Mouse (Mus musculus) heart, adult 2 months (tissue): ENCODE results near the gene Lrp5. TPM values are rescaled to one million over a fixed set of nuclear protein-coding genes. Genes with fewer than 3 reads are reported as not detected.
A peak's percentile ranks its signal among the peaks of the same experiment; 100 is the strongest.

Source experiments
- DNase-seq, 2 experiments: peaks; one replicate each; pipeline ENCODE4 v3.0.0; 2021
- H3K27ac ChIP-seq: fragments of 200-600 bp; 2 replicates; pipeline ENCODE4 v1.8.1; 2022
- H3K27me3 ChIP-seq: fragments of 200-500 bp; 2 replicates; pipeline ENCODE4 v1.6.1; 2012; ENCODE audit warnings: mild to moderate bottlenecking, low read length, inconsistent platforms, mixed read lengths; ENCODE audit not compliant: control insufficient read depth, insufficient read depth
- H3K36me3 ChIP-seq: fragments of 200-500 bp; 2 replicates; pipeline ENCODE4 v1.6.1; 2012; ENCODE audit warnings: low read length, inconsistent platforms; ENCODE audit not compliant: control insufficient read depth, insufficient read depth
- H3K4me1 ChIP-seq: fragments of 200-500 bp; 2 replicates; pipeline ENCODE4 v1.6.1; 2011; ENCODE audit warnings: low read length; ENCODE audit not compliant: control insufficient read depth, insufficient read depth
- H3K4me3 ChIP-seq: fragments of 200-600 bp; 2 replicates; pipeline ENCODE4 v1.8.1; 2022
- H3K79me2 ChIP-seq: fragments of 200-500 bp; replicated peaks from 2 replicates; pipeline ENCODE4 v1.6.1; 2012; ENCODE audit warnings: mild to moderate bottlenecking, inconsistent platforms, low read length, moderate library complexity, mixed read lengths; ENCODE audit not compliant: control insufficient read depth, insufficient read depth
- H3K9ac ChIP-seq: fragments of 200-500 bp; 2 replicates; pipeline ENCODE4 v1.6.1; 2012; ENCODE audit warnings: low read depth, mild to moderate bottlenecking, control low read depth, inconsistent platforms, low read length, mixed read lengths
- CTCF ChIP-seq: fragments of 200-600 bp; IDR thresholded peaks from 2 replicates; pipeline ENCODE4 v1.8.1; 2022; ENCODE audit warnings: antibody characterized with exemption, mild to moderate bottlenecking, moderate library complexity
- EP300 ChIP-seq: fragments of 200-500 bp; IDR thresholded peaks from 2 replicates; pipeline ENCODE4 v1.6.1; 2011; ENCODE audit warnings: low read depth, low read length, control low read depth; ENCODE audit not compliant: insufficient read depth
- POLR2A ChIP-seq: fragments of 200-500 bp; IDR thresholded peaks from 2 replicates; pipeline ENCODE4 v1.6.1; 2011; ENCODE audit warnings: mild to moderate bottlenecking, low read depth, low read length, control low read depth; ENCODE audit not compliant: insufficient read depth
- WGBS: fragments of 180-500 bp; shearing (Covaris S2); methylation state at CpG from one replicate; pipeline ENCODE4 v1.1.7; 2018; 5-methylcytosine and 5-hydroxymethylcytosine counted together
- intact Hi-C: fragments of 180-260 bp; cut with DNase I; formaldehyde crosslinking; loops from one replicate; pipeline ENCODE4 v1.15.1; 2025
- polyA plus RNA-seq: library from polyadenylated mRNA; depleted of rRNA; stranded (reverse); fragments of >200 nt; gene quantifications from 2 replicates; pipeline ENCODE4 v1.2.3, GENCODE M21; 2012
- total RNA-seq, 2 experiments: library from RNA; stranded (reverse); gene quantifications; 2 replicates each; pipeline ENCODE4 v1.2.3; 2021

Gene Lrp5
- total and polyA plus RNA-seq, 3 experiments = 36.3 to 56.5 (median 52.2) TPM

GRCm38 (mm10) chr19:3651989-3652388 lies 34.4 kb downstream of the Lrp5 start:
- Histone ChIP-seq H3K36me3 (no peaks in the 10 kb centered on the region), H3K27ac (no peak overlapping the region), H3K4me3 (no peak overlapping the region), H3K79me2 (no peaks in the 10 kb centered on the region; the same call in 1 of the 2 replicates), H3K4me1 (peaks cover 8% of the 10 kb centered on the region), H3K9ac (no peak overlapping the region), H3K27me3 (no peaks in the 10 kb centered on the region)
- intact Hi-C loops = no loop called here
- TF ChIP-seq EP300 (no peak), CTCF (no peak), POLR2A (no peak)
- DNase-seq = no peak
- WGBS = 95% methylated on average over 13 of the region's 13 CpGs

GRCm38 (mm10) chr19:3651220-3651619 lies 35.1 kb downstream of the Lrp5 start:
- H3K9ac ChIP-seq = no peak overlapping the region
- 98% methylated on average over 3 of the region's 3 CpGs for WGBS
- intact Hi-C loops = no loop called here
- H3K27me3 ChIP-seq = no peaks in the 10 kb centered on the region
- H3K4me1 ChIP-seq = peaks cover 9% of the 10 kb centered on the region
- H3K27ac ChIP-seq = no peak overlapping the region
- DNase-seq = no peak
- peak; percentile 67 for TF ChIP-seq CTCF
- TF ChIP-seq EP300 = no peak
- no peak for TF ChIP-seq POLR2A
- no peaks in the 10 kb centered on the region for H3K36me3 ChIP-seq
- no peak overlapping the region for H3K4me3 ChIP-seq
- H3K79me2 ChIP-seq = no peaks in the 10 kb centered on the region; the same call in 1 of the 2 replicates

- Histone ChIP-seq H3K4me1 (peaks cover 16% of the 10 kb centered on the region), H3K36me3 (no peaks in the 10 kb centered on the region), H3K9ac (no peak overlapping the region), H3K27me3 (no peaks in the 10 kb centered on the region), H3K79me2 (no peaks in the 10 kb centered on the region; the same call in 1 of the 2 replicates), H3K27ac (no peak overlapping the region), H3K4me3 (no peak overlapping the region)
- intact Hi-C loops = no loop called here
- TF ChIP-seq CTCF = no peak
- TF ChIP-seq POLR2A = no peak
- TF ChIP-seq EP300 = no peak
- 79% methylated on average over 3 of the region's 3 CpGs for WGBS
- no peak for DNase-seq
Measured at GRCm38 (mm10) chr19:3650448-3650847, 35.9 kb downstream of the Lrp5 start.

- H3K79me2 ChIP-seq = no peaks in the 10 kb centered on the region; the same call in 1 of the 2 replicates
- H3K4me3 ChIP-seq = no peak overlapping the region
- intact Hi-C loops = no loop called here
- no peak for TF ChIP-seq CTCF
- no peak for DNase-seq
- peaks cover 10% of the 10 kb centered on the region for H3K4me1 ChIP-seq
- no peak overlapping the region for H3K9ac ChIP-seq
- H3K36me3 ChIP-seq = no peaks in the 10 kb centered on the region; the same call in 1 of the 2 replicates
- 85% methylated on average over 10 of the region's 11 CpGs for WGBS
- no peaks in the 10 kb centered on the region for H3K27me3 ChIP-seq
- H3K27ac ChIP-seq = no peak overlapping the region
Measured at GRCm38 (mm10) chr19:3648830-3649450, 37.4 kb downstream of the Lrp5 start.

- TF ChIP-seq POLR2A = no peak
- no peak for TF ChIP-seq EP300
- TF ChIP-seq CTCF = no peak
- no peaks in the 10 kb centered on the region; the same call in 1 of the 2 replicates for H3K36me3 ChIP-seq
- no peak overlapping the region for H3K27ac ChIP-seq
- no peak overlapping the region for H3K9ac ChIP-seq
- no peaks in the 10 kb centered on the region; the same call in 1 of the 2 replicates for H3K79me2 ChIP-seq
- no peak overlapping the region for H3K4me3 ChIP-seq
- DNase-seq = no peak
- 99% methylated on average over 3 of the region's 3 CpGs for WGBS
- intact Hi-C loops = no loop called here
- no peaks in the 10 kb centered on the region for H3K27me3 ChIP-seq
- peaks cover 15% of the 10 kb centered on the region for H3K4me1 ChIP-seq
Measured at GRCm38 (mm10) chr19:3647999-3648398, 38.4 kb downstream of the Lrp5 start.

GRCm38 (mm10) chr19:3645813-3646212 lies 40.6 kb downstream of the Lrp5 start:
- peaks cover 32% of the 10 kb centered on the region for H3K4me1 ChIP-seq
- no peaks in the 10 kb centered on the region for H3K27me3 ChIP-seq
- no peak overlapping the region for H3K4me3 ChIP-seq
- peak in 1 of 2 experiments; percentile 23 for DNase-seq
- no peak for TF ChIP-seq EP300
- TF ChIP-seq CTCF = no peak
- no peak for TF ChIP-seq POLR2A
- no peak overlapping the region for H3K9ac ChIP-seq
- 63% methylated on average over 3 of the region's 3 CpGs for whole genome bisulfite sequencing
- no peaks in the 10 kb centered on the region; the same call in 1 of the 2 replicates for H3K79me2 ChIP-seq
- H3K27ac ChIP-seq = peak overlapping the region; percentile 52
- intact Hi-C loops = no loop called here
- H3K36me3 ChIP-seq = peaks cover 3% of the 10 kb centered on the region
